Mouse (Mus musculus) myocyte (in vitro differentiated cells): ENCODE data around the gene Bbof1.

ENCODE experiments used
- CEBPB ChIP-seq: IDR thresholded peaks from 2 replicates; pipeline ENCODE4 v1.6.1; 2011; ENCODE audit warnings: mild to moderate bottlenecking, moderate library complexity; ENCODE audit not compliant: poor library complexity, insufficient read depth, severe bottlenecking
- E2F4 ChIP-seq: IDR thresholded peaks from one replicate; pipeline ENCODE4 v1.6.1; 2011; ENCODE audit warnings: mild to moderate bottlenecking, control low read depth, moderate library complexity; ENCODE audit not compliant: insufficient read depth
- MAX ChIP-seq: IDR thresholded peaks from one replicate; pipeline ENCODE4 v1.6.1; 2011; ENCODE audit warnings: low read depth, mild to moderate bottlenecking, control low read depth
- MYOD1 ChIP-seq, 3 experiments: IDR thresholded peaks; one replicate each; pipeline ENCODE4 v1.6.1; 2011; ENCODE audit warnings: control low read depth in 2 of 3, low read depth in 2 of 3, mild to moderate bottlenecking in 2 of 3, moderate library complexity in 1 of 3; ENCODE audit not compliant: insufficient read length in 2 of 3, control insufficient read depth in 1 of 3
- MYOG ChIP-seq, 3 experiments: IDR thresholded peaks; one replicate each; pipeline ENCODE4 v1.6.1; 2011; ENCODE audit warnings: control low read depth in 2 of 3, low read depth in 2 of 3, mild to moderate bottlenecking in 2 of 3; ENCODE audit not compliant: insufficient read length in 2 of 3, control insufficient read depth in 1 of 3, insufficient read depth in 1 of 3
- POLR2A ChIP-seq: IDR thresholded peaks from one replicate; pipeline ENCODE4 v1.6.1; 2011; ENCODE audit warnings: low read depth, mild to moderate bottlenecking, control low read depth, moderate library complexity; ENCODE audit not compliant: insufficient read length
- POLR2AphosphoS2 ChIP-seq: IDR thresholded peaks from one replicate; pipeline ENCODE4 v1.6.1; 2011; ENCODE audit warnings: low read depth, control low read depth; ENCODE audit not compliant: insufficient read length
- REST ChIP-seq: IDR thresholded peaks from one replicate; pipeline ENCODE4 v1.6.1; 2011; ENCODE audit warnings: mild to moderate bottlenecking, control low read depth, moderate library complexity; ENCODE audit not compliant: insufficient read depth, insufficient read length
- TCF12 ChIP-seq: IDR thresholded peaks from one replicate; pipeline ENCODE4 v1.6.1; 2011; ENCODE audit warnings: mild to moderate bottlenecking, control low read depth; ENCODE audit not compliant: poor library complexity, insufficient read depth, severe bottlenecking
- TCF3 ChIP-seq: IDR thresholded peaks from one replicate; pipeline ENCODE4 v1.6.1; 2011; ENCODE audit warnings: low read depth, control low read depth; ENCODE audit not compliant: insufficient read length
- USF1 ChIP-seq: IDR thresholded peaks from one replicate; pipeline ENCODE4 v1.6.1; 2011; ENCODE audit warnings: low read depth, mild to moderate bottlenecking, control low read depth, moderate library complexity

GRCm38 (mm10) chr12:84382369-84382768 lies 26.5 kb upstream of the Bbof1 start:
- TF ChIP-seq MYOD1 (IDR thresholded peaks at IDR 0.05; ENCODE audit: control insufficient read depth in 1 of 3, insufficient read length in 2 of 3, low read depth in 2 of 3): no peak
- TF ChIP-seq POLR2A: no peak
- no peak for TF ChIP-seq TCF3
- TF ChIP-seq E2F4: no peak
- no peak for TF ChIP-seq USF1
- TF ChIP-seq MYOG (IDR thresholded peaks at IDR 0.05; ENCODE audit: control insufficient read depth in 1 of 3, insufficient read depth in 1 of 3, insufficient read length in 2 of 3, low read depth in 2 of 3): no peak
- no peak for TF ChIP-seq TCF12
- TF ChIP-seq CEBPB: no peak
- TF ChIP-seq REST: no peak
- no peak for TF ChIP-seq POLR2AphosphoS2
- no peak for TF ChIP-seq MAX
